Mouse (Mus musculus): ENCODE data around the gene Supv3l1. TPM values are rescaled to one million over a fixed set of nuclear protein-coding genes. Genes with fewer than 3 reads are reported as not detected.
"Not testable (repeated sequence)": the region's sequence is repeated elsewhere in the genome, so short reads cannot be mapped to it uniquely, and the experiment has no call there.

Gene Supv3l1
- 18.8 and 20.5 TPM in 2 replicates for polyA plus RNA-seq (2014; fragmentation: Nextera tagmentation; extraction: Ambion mirVana)

DNA sequence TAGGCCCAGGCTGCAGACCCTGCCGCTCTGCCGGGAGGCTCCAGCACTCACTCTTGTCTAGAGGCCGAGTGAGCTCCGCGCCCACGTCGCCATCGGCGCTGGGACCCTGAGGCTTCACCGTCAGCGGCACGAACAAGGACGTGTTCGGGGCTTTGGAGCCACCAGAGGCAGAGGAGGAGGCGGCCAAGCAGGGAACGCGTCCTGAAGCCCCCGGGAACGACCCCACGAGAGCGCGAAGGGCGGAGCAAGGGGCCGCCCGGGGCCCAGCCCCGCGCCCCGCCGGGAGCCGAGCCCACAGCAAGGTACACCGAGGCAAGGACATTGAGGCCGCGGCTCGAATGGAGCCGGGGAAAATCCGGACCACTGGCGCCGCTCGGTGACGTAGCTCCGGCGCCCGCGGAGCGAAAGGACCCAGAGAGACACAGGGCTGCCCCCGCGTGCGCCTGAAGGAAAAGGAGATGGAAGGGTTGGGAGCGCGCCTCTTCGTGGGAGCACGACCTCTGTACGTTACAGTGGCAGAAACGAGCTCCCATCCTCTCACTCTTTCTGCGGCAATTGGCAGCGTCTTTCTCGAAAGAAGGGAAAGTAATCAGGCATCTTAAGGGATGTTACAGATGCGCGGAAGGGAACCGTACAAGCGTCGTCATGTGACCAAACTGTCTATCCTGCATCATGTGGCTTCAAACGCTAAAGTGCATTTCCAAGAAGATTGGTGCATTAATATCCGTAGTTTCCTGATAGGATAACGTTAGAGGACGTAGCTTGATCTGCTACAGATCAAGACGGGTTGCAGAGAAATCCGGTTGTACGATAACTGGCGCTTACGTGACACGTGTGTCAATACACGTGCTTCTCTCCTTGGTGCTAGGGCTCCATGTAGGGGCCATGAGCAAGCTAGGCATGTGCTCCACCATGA is at the start of gene Supv3l1, which contains the start of gene 4930507D05Rik:
TSS of gene Supv3l1 (minus strand) at position 375 of the 916 bp plus-strand sequence.
TSS of gene 4930507D05Rik (plus strand) at position 126 of the 916 bp plus-strand sequence.
- Histone ChIP-seq H3K27ac (peak within 1 kb of the TSS; percentile 87), H3K9me3 (ENCODE audit: control insufficient read depth, low read length) (no peaks in the 10 kb centered on the region), H3K9ac (peak within 1 kb of the TSS; percentile 92), H3K4me2 (replicated peaks) (peak within 1 kb of the TSS; percentile 69), H3K4me1 (replicated peaks; ENCODE audit: control insufficient read depth, insufficient read depth, low read length) (peaks cover 18% of the 10 kb centered on the region), H3K36me3 (replicated peaks; ENCODE audit: control insufficient read depth, insufficient read depth) (peaks cover 38% of the 10 kb centered on the region), H3K27me3 (ENCODE audit: control insufficient read depth, insufficient read depth, low read length) (no peaks in the 10 kb centered on the region), H3K4me3 (replicated peaks; ENCODE audit: low read length) (peak within 1 kb of the TSS; percentile 85)
- DNase-seq (ENCODE audit: low spot score) = peak; percentile 94
- peak; percentile 93 for ATAC-seq (ENCODE audit: low FRiP score)
- WGBS = under 1% methylated on average over 73 of the region's 73 CpGs

DNA sequence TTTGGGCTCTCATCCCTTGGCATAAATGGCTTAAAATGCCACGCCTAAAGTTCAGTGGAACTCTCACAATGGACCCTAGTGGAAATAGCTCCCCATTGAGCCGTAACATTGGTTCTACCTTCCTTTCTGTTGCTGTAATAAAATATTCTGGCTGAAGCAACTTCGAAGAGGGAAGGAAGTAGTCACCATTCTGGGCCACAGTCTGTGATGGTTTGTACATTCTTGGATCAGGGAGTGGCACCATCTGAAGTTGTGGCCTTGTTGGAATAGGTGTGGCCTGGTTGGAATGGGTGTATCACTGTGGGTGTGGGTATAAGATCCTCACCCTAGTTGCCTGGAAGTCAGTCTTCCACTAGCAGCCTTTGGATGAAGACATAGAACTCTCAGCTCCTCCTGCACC is 42.1 kb upstream of the Supv3l1 start:
- ATAC-seq (ENCODE audit: low FRiP score) = not testable (repeated sequence)
- WGBS = 88% methylated on average over 3 of the region's 3 CpGs

DNA sequence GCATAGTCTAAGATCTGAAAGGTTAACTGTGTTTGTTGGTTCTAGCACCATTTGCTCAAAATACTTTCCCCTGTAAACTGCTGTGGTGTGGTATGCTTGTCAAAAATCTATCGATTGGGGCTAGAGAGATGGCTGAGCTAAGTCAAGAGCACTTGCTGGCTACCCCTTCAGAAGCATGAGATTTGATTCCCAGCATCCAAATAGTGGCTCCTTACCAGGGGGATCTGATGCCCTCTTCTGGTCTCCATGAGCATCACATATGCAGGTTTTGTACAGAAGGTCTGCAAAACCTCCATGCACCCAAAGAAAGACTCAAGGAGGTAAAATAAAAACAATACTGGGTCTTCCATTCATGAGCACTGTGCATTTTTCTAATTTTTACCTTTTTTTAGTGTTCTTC is 38.7 kb upstream of the Supv3l1 start:
- no peak for ATAC-seq (ENCODE audit: low FRiP score)
- no peaks in the 10 kb centered on the region for H3K27me3 ChIP-seq (ENCODE audit: control insufficient read depth, insufficient read depth, low read length)
- no peak overlapping the region for H3K27ac ChIP-seq
- H3K9me3 ChIP-seq (ENCODE audit: control insufficient read depth, low read length) = no peaks in the 10 kb centered on the region
- no peak overlapping the region for H3K4me3 ChIP-seq (replicated peaks; ENCODE audit: low read length)
- H3K36me3 ChIP-seq (replicated peaks; ENCODE audit: control insufficient read depth, insufficient read depth) = no peaks in the 10 kb centered on the region
- DNase-seq (ENCODE audit: low spot score) = peak; percentile 63
- H3K4me2 ChIP-seq (replicated peaks) = no peak overlapping the region
- peaks cover 6% of the 10 kb centered on the region; the same call in 1 of the 2 replicates for H3K4me1 ChIP-seq (replicated peaks; ENCODE audit: control insufficient read depth, insufficient read depth, low read length)
- 5% methylated on average over 1 of the region's 1 CpGs for WGBS
- no peak overlapping the region for H3K9ac ChIP-seq

More for the DNA sequence above, 42.1 kb upstream of the Supv3l1 start:
- not testable (repeated sequence) for DNase-seq (ENCODE audit: low spot score); H3K36me3 ChIP-seq (replicated peaks; ENCODE audit: control insufficient read depth, insufficient read depth); H3K4me2 ChIP-seq (replicated peaks); H3K27me3 ChIP-seq (ENCODE audit: control insufficient read depth, insufficient read depth, low read length); H3K4me1 ChIP-seq (replicated peaks; ENCODE audit: control insufficient read depth, insufficient read depth, low read length); H3K27ac ChIP-seq; H3K4me3 ChIP-seq (replicated peaks; ENCODE audit: low read length); H3K9ac ChIP-seq; H3K9me3 ChIP-seq (ENCODE audit: control insufficient read depth, low read length)

DNA sequence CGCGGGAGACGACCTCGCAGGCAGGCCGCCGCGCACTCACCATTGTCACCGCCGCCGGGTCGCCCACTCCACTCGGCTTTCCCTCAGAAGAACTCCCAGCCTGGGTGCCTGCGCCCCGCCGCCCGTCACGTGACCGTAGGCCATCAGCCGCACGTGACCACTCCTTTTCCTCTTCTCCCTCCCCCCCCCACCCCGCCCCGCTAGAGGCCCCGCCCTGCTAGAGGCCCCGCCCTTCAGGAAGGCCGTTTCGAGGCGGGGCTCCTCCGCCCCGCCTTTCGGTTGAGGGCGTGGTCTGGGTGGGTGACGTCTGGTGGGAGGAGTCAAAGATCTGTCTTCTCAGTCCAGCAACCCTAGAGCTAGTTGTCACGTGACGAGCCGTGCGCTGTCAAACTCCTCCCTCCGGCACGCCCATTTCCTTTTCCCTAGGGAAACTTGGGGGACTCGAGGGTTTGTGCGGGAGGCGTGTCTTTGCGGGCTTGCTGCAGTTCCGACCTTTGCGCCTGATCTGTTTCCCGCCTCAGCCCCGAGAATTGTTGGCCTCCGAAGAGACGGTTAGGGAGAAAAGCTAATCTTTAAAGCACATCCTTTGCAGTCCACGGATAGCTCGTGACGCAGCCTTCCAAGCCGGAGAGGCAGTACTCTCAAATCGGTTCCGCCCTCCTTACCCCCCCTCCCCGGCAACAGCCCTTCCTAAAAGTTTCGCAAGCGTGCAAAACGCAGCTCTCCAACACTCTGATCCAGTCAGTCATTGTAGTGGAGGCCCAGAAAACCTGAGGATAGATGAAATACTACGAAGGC is 37.3 kb upstream of the Supv3l1 start, which contains the start of gene Vps26a:
TSS of gene Vps26a (minus strand) at position 188 of the 798 bp plus-strand sequence.
- no peaks in the 10 kb centered on the region for H3K27me3 ChIP-seq (ENCODE audit: control insufficient read depth, insufficient read depth, low read length)
- peak within 1 kb of the TSS; percentile 80 for H3K4me3 ChIP-seq (replicated peaks; ENCODE audit: low read length)
- peak within 1 kb of the TSS; percentile 80 for H3K9ac ChIP-seq
- H3K36me3 ChIP-seq (replicated peaks; ENCODE audit: control insufficient read depth, insufficient read depth) = no peaks in the 10 kb centered on the region
- H3K27ac ChIP-seq = peak within 1 kb of the TSS; percentile 75
- H3K4me1 ChIP-seq (replicated peaks; ENCODE audit: control insufficient read depth, insufficient read depth, low read length) = peaks cover 6% of the 10 kb centered on the region; the same call in 1 of the 2 replicates
- ATAC-seq (ENCODE audit: low FRiP score) = peak; percentile 90
- H3K4me2 ChIP-seq (replicated peaks) = peak within 1 kb of the TSS; percentile 53
- DNase-seq (ENCODE audit: low spot score) = peak; percentile 99
- WGBS = under 1% methylated on average over 51 of the region's 59 CpGs
- no peaks in the 10 kb centered on the region for H3K9me3 ChIP-seq (ENCODE audit: control insufficient read depth, low read length)

DNA sequence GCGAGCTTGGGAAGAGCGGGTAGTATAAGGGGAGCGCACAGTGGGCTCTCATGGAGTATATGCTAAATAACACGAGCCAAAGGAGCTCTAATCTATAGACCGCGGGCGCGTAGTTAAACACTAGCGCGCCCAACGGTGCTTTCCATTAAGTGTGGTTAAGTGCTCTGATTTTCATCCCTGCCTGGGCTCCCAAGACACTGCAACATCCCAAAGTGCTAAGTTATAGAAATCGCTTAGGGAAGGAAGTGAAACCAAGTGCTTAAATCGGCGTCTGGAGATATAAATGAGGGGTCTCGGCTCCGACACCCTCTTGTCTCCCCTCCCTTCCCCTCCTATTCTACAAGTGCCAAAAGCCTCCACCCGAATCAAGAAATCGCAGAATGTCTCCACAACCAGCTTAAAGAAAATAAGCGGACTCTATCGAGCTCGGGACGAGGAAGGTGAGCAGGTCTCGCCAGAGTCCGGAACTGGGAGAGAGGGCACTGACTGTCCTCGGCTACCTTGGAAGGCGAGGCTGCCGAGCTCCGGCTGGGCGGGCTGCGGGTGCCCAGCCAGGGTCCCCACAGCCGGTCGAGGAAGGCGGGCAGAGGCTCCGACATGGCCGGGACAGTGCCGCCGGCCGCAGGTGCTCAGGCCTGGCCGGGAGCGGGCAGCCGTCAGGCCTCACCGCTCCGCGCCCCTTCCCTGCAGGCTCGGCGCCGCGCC is 36.5 kb upstream of the Supv3l1 start:
- H3K27ac ChIP-seq = peak overlapping the region; percentile 75
- under 1% methylated on average over 41 of the region's 48 CpGs for WGBS
- peak; percentile 27 for DNase-seq (ENCODE audit: low spot score)

DNA sequence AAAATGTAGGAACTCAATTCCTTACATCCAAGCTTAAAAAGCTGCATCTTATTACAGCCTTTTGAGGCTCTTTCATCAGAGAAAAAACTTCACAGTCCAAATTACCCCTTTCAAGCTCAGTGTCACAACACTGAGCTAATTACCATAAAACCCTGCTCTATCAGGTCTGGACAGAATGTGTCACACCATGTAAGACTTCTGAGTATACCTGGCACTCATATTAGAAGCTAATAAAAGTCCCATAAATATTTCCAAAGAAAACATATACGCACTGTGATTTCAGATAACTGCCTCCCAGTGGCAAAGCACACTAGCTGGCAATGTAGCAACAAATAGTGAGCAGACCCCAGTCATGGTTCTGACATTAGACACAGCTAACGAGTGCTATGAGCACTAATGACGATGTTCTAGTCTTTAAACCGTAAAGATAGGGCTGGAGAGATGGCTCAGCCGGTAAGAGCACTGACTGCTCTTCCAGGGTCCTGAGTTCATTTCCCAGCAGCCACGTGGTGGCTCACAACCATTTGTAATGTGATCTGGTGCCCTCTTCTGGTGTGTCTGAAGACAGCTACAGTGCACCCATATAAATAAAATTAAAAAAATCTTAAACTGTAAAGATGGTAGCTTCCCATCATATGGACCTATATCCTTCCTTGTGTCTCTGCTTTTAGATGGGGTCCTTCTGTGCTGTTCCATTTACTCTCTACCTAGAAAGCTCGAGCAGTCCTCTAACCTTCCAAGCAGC is 31.7 kb upstream of the Supv3l1 start:
- H3K9ac ChIP-seq = no peak overlapping the region
- no peak for ATAC-seq (ENCODE audit: low FRiP score)
- WGBS = 71% methylated on average over 7 of the region's 7 CpGs
- no peak overlapping the region for H3K4me3 ChIP-seq (replicated peaks; ENCODE audit: low read length)
- H3K4me1 ChIP-seq (replicated peaks; ENCODE audit: control insufficient read depth, insufficient read depth, low read length) = peaks cover 6% of the 10 kb centered on the region; the same call in 1 of the 2 replicates
- no peaks in the 10 kb centered on the region for H3K9me3 ChIP-seq (ENCODE audit: control insufficient read depth, low read length)
- no peak overlapping the region for H3K4me2 ChIP-seq (replicated peaks)
- peaks cover 6% of the 10 kb centered on the region for H3K36me3 ChIP-seq (replicated peaks; ENCODE audit: control insufficient read depth, insufficient read depth)
- H3K27me3 ChIP-seq (ENCODE audit: control insufficient read depth, insufficient read depth, low read length) = no peaks in the 10 kb centered on the region
- no peak for DNase-seq (ENCODE audit: low spot score)
- H3K27ac ChIP-seq = no peak overlapping the region

More for the DNA sequence above, 36.5 kb upstream of the Supv3l1 start:
- Histone ChIP-seq H3K4me1 (replicated peaks; ENCODE audit: control insufficient read depth, insufficient read depth, low read length) (peaks cover 6% of the 10 kb centered on the region; the same call in 1 of the 2 replicates), H3K4me2 (replicated peaks) (peak overlapping the region; percentile 53), H3K27me3 (ENCODE audit: control insufficient read depth, insufficient read depth, low read length) (no peaks in the 10 kb centered on the region), H3K4me3 (replicated peaks; ENCODE audit: low read length) (peak overlapping the region; percentile 80), H3K9me3 (ENCODE audit: control insufficient read depth, low read length) (no peaks in the 10 kb centered on the region), H3K36me3 (replicated peaks; ENCODE audit: control insufficient read depth, insufficient read depth) (no peaks in the 10 kb centered on the region), H3K9ac (peak overlapping the region; percentile 80)
- peak; percentile 81 for ATAC-seq (ENCODE audit: low FRiP score)

DNA sequence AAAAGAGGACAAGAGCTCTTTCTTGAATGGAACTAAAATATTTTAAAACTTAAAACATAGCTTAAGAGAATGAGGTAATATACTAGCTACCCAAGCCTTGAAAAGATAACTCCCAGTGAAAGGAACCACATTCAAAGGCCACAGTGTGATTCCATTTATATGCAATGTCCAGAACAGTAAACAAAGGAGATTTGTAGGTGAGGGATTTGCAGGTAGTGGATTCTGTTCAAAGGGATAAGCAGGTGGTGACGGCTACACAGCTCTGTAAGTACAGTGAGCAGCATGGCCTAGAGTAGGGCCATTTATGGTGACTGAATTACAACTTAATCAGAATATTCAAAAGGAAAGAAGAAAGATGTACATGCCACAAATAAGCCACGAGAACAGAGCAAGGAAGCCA is 27.4 kb upstream of the Supv3l1 start:
- Histone ChIP-seq H3K27ac (no peak overlapping the region), H3K9me3 (ENCODE audit: control insufficient read depth, low read length) (no peaks in the 10 kb centered on the region), H3K4me1 (replicated peaks; ENCODE audit: control insufficient read depth, insufficient read depth, low read length) (no peaks in the 10 kb centered on the region), H3K36me3 (replicated peaks; ENCODE audit: control insufficient read depth, insufficient read depth) (peaks cover 10% of the 10 kb centered on the region), H3K27me3 (ENCODE audit: control insufficient read depth, insufficient read depth, low read length) (no peaks in the 10 kb centered on the region), H3K4me2 (replicated peaks) (no peak overlapping the region), H3K4me3 (replicated peaks; ENCODE audit: low read length) (no peak overlapping the region), H3K9ac (no peak overlapping the region)
- WGBS = 73% methylated on average over 2 of the region's 2 CpGs
- DNase-seq (ENCODE audit: low spot score) (no peak), ATAC-seq (ENCODE audit: low FRiP score) (no peak)

DNA sequence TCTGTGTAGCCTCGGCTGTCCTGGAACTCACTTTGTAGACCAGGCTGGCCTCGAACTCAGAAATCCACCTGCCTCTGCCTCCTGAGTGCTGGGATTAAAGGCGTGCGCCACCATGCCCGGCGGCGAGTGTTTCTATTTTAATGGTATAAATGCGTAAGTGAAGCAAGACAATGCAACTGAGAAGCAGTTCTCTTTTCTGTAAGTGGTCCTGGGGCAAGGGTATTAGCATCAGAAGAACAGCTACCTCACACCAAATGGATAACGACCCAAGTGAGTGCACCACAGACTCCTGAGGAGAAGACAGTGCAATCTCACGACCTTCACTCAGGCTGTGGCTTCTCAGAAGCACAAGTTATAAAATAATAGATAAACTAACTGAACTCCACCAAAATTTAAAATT is 25.4 kb upstream of the Supv3l1 start:
- no peak for DNase-seq (ENCODE audit: low spot score)
- Histone ChIP-seq H3K27me3 (ENCODE audit: control insufficient read depth, insufficient read depth, low read length) (no peaks in the 10 kb centered on the region), H3K4me1 (replicated peaks; ENCODE audit: control insufficient read depth, insufficient read depth, low read length) (no peaks in the 10 kb centered on the region; the same call in 1 of the 2 replicates), H3K4me2 (replicated peaks) (no peak overlapping the region), H3K36me3 (replicated peaks; ENCODE audit: control insufficient read depth, insufficient read depth) (peaks cover 10% of the 10 kb centered on the region), H3K9me3 (ENCODE audit: control insufficient read depth, low read length) (no peaks in the 10 kb centered on the region), H3K27ac (no peak overlapping the region), H3K4me3 (replicated peaks; ENCODE audit: low read length) (no peak overlapping the region), H3K9ac (no peak overlapping the region)
- WGBS = 95% methylated on average over 10 of the region's 10 CpGs
- ATAC-seq (ENCODE audit: low FRiP score) = no peak
